Mouse (Mus musculus) olfactory bulb, adult 2 months (tissue): ENCODE measurements around the gene Aspn.

ENCODE experiments used
- CTCF ChIP-seq: fragments of 200-500 bp; IDR thresholded peaks from 2 replicates; pipeline ENCODE4 v1.5.1; 2012; ENCODE audit warnings: low read depth, mild to moderate bottlenecking, low read length, moderate library complexity; ENCODE audit not compliant: insufficient read depth
- POLR2A ChIP-seq: fragments of 200-500 bp; IDR thresholded peaks from 2 replicates; pipeline ENCODE4 v1.6.1; 2012; ENCODE audit warnings: mild to moderate bottlenecking, low read depth, low read length, moderate library complexity; ENCODE audit not compliant: insufficient read depth

GRCm38 (mm10) chr13:49504510-49504909 lies 39.7 kb upstream of the Aspn start, which contains the start of gene Ecm2:
- TF ChIP-seq CTCF (no peak), POLR2A (no peak)
